Mouse (Mus musculus): ENCODE results near the gene Apoe. TPM values are rescaled to one million over a fixed set of nuclear protein-coding genes. Genes with fewer than 3 reads are reported as not detected.

Gene Apoe
- total RNA-seq (2021): 10 to 100 TPM; 38.0 to 61.8 TPM
- long read RNA-seq, experiment 1, transcript Apoe-206 (4 exons, 1,408 nt): major isoform, 74 of 144 reads
- long read RNA-seq, experiment 1, partial matches to known transcripts: 0 of 144 reads
- long read RNA-seq, experiment 1, other reads (novel, unspliced or antisense): 67 of 144 reads
- long read RNA-seq, experiment 2, transcript Apoe-206 (4 exons, 1,408 nt): major isoform, 57 of 106 reads
- long read RNA-seq, experiment 2, partial matches to known transcripts: 0 of 106 reads
- long read RNA-seq, experiment 2, other reads (novel, unspliced or antisense): 48 of 106 reads

DNA sequence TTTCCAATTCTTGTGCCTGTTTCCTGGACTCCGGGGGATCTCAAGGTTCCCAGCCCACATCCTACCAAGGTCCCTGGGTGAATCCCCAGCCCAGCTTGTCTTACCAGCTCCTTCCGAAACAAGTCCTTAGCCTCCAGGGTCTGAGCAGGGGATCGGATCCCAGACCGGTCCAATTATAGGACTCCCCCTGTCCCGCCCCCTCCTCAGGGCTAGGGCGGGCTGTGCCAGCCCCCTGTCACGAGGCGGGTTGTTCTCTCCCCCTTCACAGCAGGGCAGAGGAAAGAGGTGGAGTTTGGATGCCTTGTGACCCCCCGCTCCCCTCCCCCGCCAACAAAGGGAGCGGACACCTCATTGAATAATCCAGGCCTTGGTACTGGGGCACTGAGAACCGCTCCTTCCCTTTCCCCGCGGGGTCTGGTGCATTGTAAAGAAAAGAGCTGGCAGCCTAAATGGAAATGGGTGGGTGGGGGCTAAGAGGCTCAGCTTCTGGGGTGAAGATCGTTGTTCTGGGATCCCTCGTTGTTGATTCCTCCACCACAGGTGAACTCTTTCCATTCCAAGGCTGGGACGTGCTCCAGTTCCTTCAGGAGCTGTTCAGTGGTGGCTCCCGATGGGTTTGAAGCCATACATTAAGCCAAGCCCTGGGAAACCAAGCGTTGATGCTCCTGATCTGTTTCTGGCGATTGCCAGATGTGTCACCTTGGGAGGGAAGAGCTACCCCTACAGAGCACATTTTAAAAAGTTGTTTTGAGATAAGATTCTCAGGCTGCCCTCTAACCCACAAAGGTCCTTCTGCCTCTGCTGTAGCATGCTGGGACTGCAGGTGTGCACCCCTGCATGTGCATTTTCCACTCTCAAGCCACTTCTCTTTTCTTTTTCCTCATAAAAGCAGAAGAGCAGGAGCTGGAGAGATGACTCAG is at the start of gene Apoe:
Gene Apoe, minus strand, starts transcription at position 282 of the 920 bp plus-strand sequence.
- intact Hi-C loops (cut with DNase I): no loop called here
- H3K4me3 ChIP-seq: peak within 1 kb of the TSS; percentile 69
- no peak for TF ChIP-seq CTCF (IDR thresholded peaks at IDR 0.05)
- peak within 1 kb of the TSS; percentile 83 for H3K27ac ChIP-seq
- DNase-seq: peak; percentile 68

DNA sequence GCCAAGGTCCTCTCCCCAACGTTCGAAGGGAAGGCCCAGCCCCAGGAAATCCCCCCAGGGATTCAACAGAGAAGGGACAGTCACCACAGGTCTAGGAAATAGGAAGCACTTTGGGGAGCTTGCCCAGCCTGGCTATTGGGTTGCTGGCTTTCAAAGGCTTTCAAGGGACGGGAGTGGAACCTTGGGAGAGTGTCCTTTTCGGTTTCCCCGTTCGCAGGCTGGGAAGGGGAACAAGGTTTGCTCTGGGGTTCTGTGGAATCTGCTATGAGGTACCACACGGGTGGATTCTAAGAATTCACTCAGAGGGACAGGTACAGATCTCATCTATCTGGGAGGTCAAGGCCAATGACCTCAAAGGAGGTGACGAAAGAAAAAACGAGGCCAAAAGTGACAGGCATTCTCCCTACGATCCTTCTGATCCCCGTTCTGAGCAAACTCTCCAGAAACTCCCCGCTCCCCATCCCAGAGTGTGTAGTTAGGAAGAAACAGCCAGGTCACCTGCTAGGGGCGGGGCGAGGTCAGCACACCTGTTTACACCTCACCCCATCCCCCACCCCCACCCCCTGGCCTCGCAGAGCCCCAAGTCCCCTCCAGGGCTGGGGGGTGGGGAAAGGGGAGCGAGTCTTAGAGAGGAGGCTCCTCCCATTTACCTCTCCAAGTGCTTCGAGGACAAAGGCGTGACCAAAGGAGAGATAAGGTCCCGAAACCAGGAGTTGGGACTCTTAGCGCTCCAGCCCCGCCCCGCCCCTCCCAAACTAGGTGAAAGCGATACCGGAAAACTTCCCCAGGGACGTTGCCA is 48.6 kb upstream of the Apoe start:
- TF ChIP-seq CTCF (IDR thresholded peaks at IDR 0.05): no peak
- Histone ChIP-seq H3K27ac (peak overlapping the region; percentile 88), H3K4me3 (peak overlapping the region; percentile 84)
- intact Hi-C loops (cut with DNase I): loop anchor here (2.0 kb wide), 1 partner anchor 31 kb away; no protein-coding TSS in a partner anchor
- no peak for DNase-seq

DNA sequence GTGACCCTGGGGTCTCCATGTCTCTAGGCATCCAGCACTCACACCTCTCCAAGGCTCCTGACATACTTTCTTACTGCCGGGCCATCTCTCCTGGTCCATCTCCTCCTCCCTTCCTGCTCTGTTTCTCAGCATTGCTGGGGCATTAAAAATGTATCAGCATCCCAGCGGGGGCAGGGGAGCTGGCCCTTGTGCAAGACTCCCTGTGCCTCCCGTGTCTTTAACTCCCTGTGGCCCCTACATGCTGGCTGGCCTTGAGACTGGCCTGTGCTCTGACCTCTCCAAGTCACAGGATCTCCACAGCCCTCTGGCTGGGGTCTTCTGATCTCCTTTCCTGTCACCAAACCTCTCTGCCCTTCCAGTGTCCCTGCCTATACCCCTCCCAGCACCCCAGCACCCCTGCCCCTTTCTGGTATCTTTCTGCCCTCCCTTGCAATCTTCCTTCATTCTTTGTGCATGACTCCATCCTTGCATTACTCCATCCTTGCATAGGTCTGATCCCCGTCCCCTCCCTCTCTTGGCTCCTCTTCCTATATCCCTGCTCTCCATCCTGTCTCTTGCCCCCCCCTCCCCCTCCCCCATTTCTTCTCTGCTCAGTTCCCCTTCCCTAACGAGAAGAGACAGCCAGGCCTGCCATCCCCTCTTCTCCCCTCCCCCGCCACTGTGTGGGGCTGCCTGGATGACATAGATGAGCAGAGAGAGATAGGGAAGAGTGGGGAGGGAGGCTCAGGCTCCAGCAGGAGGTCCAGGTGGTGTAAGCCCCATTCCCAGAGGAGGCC is 47.6 kb upstream of the Apoe start:
- intact Hi-C loops (cut with DNase I): no loop called here

DNA sequence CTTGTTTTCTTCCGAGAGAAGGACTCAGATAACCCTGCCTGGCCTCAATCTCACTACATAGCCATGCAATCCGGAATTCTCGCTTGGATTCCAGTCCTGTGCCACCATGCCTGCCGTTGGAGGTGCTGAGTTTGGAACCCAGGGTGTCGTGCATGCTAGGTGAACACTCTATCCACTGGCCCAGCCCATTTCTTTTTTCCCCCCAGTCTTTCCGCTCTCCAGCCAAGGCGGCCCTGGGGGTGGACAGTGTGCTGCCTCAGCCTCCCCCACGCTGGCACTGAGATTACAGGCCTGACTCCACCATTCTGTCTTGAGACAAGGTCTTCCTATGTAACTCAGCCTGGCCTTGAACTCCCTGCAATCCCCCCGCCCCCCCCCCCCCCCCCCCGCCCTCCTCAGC is 47.0 kb upstream of the Apoe start:
- no peak for DNase-seq
- Histone ChIP-seq H3K4me3 (no peak overlapping the region), H3K27ac (peak overlapping the region; percentile 78)
- intact Hi-C loops (cut with DNase I): no loop called here
- TF ChIP-seq CTCF (IDR thresholded peaks at IDR 0.05): no peak

More for the DNA sequence above, 47.6 kb upstream of the Apoe start:
- DNase-seq: no peak
- no peak for TF ChIP-seq CTCF (IDR thresholded peaks at IDR 0.05)
- no peak overlapping the region for H3K4me3 ChIP-seq
- no peak overlapping the region for H3K27ac ChIP-seq

DNA sequence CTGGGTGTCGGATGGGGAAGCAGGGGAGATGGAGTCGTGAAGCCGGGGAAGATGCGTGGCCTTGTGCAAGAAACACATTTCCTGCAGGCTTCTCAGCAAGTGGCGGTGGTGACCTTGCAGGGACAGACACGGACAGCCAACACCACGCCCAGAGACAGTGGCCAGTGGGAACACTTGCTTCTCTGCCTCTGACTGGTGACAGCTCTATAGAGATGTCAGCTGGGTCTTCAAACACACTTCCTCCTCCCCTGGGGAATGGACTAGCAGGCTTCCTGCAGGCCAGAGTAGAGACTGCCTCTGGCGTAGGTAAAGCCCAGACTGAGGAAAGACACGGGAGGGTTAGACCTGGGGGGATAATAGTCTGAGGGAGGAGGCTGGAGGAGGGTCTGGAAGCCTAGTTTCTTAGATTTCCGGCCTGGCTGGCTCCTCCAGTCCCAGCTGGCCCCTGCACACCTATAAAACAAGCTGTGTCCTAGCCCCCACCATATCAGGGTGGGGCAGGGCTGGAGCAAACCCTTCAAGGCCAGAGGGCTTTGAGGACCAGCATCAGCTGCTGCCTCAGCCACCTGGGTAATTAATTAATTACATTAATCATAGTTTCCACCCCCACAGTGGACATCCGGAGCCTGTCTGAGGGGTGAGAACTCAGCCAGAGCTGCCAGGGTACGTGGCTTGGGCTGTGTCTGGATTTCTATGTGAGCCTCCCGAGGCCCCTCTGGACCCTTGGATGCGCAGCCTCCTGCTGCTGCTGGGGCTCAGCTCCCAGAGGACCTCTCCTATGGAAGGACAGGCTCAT is 45.8 kb upstream of the Apoe start:
- Histone ChIP-seq H3K27ac (peak overlapping the region; percentile 78), H3K4me3 (peak overlapping the region; percentile 38)
- no peak for DNase-seq
- no peak for TF ChIP-seq CTCF (IDR thresholded peaks at IDR 0.05)
- intact Hi-C loops (cut with DNase I): no loop called here

DNA sequence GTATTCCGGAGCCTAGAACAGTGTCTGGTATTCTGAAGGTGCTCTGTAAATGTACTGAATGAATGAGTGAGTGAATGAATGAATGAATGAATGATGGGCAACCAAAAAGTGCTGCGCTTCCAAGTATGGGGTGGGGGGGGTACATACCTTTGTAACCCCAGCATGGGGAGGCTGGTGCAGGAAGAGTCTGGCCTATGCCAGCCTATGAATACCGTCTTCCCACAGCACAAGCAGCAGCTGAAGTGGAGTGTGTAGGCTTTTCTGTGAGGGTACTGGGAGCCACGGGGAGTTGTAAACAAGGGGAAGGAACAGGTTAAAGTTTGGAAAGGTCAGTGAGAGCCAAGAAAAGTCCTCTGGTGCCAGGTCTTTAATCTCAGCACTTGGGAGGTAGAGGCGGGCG is 44.8 kb upstream of the Apoe start:
- intact Hi-C loops (cut with DNase I): no loop called here
- Histone ChIP-seq H3K4me3 (no peak overlapping the region), H3K27ac (no peak overlapping the region; the same call in 1 of the 2 replicates)
- no peak for DNase-seq
- no peak for TF ChIP-seq CTCF (IDR thresholded peaks at IDR 0.05)

DNA sequence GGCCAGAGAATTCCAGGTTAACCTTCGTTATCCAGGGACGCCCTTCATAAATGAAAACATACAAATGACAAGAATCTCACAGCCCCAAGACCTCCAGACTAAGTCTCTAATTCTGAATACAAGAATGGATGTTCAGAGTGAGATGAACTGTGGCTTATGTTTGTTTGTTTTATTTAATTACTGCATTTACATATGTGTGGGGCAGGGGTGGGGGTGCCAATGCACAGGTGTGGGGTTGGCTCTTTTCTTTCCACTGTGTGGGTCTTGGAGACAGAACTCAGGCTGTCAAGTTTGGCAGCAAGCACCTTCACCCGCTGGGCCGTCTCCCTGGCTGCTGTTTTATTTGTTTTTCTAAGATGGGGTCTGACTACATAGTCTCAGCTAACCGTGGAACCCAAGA is 43.5 kb upstream of the Apoe start:
- DNase-seq: no peak
- no peak overlapping the region for H3K4me3 ChIP-seq
- no peak overlapping the region for H3K27ac ChIP-seq
- TF ChIP-seq CTCF (IDR thresholded peaks at IDR 0.05): no peak
- intact Hi-C loops (cut with DNase I): no loop called here

DNA sequence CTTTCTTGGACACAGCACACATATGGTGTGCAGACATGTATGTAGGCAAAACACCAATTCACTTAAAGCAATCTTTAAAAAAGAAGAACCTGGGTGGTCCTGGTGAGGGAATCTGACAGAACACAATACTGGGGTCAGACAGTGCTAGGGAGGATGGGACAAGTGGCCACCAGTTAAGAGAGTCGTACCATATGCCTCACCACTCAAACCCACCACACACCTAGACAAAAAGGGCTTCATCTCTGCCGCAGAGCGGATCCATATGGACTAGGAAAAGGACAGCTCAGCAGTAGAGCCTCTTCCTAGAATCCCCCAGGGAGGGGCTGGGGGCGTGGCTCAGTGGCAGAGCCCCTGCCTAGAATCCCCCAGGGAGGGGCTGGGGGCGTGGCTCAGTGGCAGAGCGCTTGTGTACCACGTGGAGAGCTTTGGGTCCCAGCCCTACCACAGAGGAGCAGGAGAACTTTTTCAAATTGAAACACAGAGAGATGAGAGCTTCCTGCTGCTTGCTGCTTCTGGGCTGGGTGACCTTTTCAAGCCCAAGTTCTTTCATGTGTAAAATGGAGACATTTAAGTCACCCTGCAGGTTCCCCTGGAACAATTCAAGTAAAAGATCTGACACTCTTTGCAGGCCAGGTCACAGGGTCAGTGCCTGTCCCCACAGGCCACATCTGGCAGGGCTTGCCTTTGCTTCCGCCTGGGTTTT is 42.5 kb upstream of the Apoe start:
- intact Hi-C loops (cut with DNase I): no loop called here
- DNase-seq: no peak
- Histone ChIP-seq H3K4me3 (no peak overlapping the region), H3K27ac (peak overlapping the region; percentile 20; the same call in 1 of the 2 replicates)
- no peak for TF ChIP-seq CTCF (IDR thresholded peaks at IDR 0.05)

DNA sequence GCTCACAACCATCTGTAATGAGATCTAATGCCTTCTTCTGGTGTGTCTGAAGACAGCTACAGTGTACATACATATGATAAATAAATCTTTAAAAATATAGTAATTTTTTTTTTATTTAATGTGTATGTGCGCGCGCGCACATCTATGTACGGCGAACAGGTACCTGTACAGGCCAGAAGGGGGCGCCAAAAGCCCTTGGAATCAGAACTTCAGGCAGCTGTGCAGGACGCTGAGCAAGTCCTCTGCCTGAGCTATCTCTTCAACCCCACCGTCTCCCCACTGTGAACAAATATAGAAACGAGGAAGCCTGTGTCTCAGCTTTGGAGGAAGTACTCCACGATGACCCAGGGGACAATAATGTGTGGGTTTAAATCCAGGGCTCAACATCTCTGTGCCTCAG is 41.3 kb upstream of the Apoe start:
- Histone ChIP-seq H3K27ac (no peak overlapping the region), H3K4me3 (no peak overlapping the region)
- intact Hi-C loops (cut with DNase I): no loop called here
- TF ChIP-seq CTCF (IDR thresholded peaks at IDR 0.05): peak; percentile 35
- DNase-seq: no peak

DNA sequence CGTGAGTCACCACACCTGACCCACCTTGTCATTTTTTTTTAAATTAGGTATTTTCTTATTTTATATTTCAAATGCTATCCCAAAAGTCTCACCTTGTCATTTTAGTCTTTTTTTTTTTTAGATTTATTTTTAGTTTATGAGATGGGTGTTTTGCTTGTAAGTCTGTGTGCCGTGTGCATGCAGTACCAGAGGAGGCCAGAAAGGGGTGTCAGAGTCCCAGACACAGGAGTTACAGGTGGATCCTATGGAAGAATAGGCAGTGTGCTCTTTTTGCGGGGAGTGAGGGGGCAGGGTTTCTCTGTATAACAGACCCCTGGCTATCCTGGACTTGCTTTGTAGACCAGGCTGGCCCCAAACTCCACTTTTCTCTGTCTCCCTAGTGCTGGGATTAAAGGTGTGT is 39.8 kb upstream of the Apoe start:
- intact Hi-C loops (cut with DNase I): no loop called here
- H3K4me3 ChIP-seq: no peak overlapping the region
- no peak overlapping the region for H3K27ac ChIP-seq
- peak; percentile 38; the same call in 1 of the 2 replicates for TF ChIP-seq CTCF (IDR thresholded peaks at IDR 0.05)
- no peak for DNase-seq
